Mouse (Mus musculus) frontal cortex, postnatal 25 days (tissue): Measurements from ENCODE around the gene Sinhcaf.
"Not testable (repeated sequence)": the region's sequence is repeated elsewhere in the genome, so short reads cannot be mapped to it uniquely, and the experiment has no call there.

Source experiments
- DNase-seq, 2 experiments: peaks; one replicate each; pipeline ENCODE4 v3.0.0; 2022; ENCODE audit warnings: low spot score in 2 of 2

Sinhcaf gene

GRCm38 (mm10) chr6:148945509-148946408 lies 508 bp downstream of the Sinhcaf start:
- DNase-seq = peak; percentile 3 to 14

GRCm38 (mm10) chr6:148944767-148945508 lies 1.3 kb downstream of the Sinhcaf start:
- peak; percentile 4 to 9 for DNase-seq

- DNase-seq = no peak
Observed at GRCm38 (mm10) chr6:148944344-148944766, 1.9 kb downstream of the Sinhcaf start.

GRCm38 (mm10) chr6:148943695-148944094 lies 2.6 kb downstream of the Sinhcaf start:
- no peak for DNase-seq

- DNase-seq = no peak
Observed at GRCm38 (mm10) chr6:148942406-148942805, 3.9 kb downstream of the Sinhcaf start.

GRCm38 (mm10) chr6:148941880-148942279 lies 4.4 kb downstream of the Sinhcaf start:
- DNase-seq = no peak

GRCm38 (mm10) chr6:148940383-148940782 lies 5.9 kb downstream of the Sinhcaf start:
- DNase-seq = not testable (repeated sequence)

GRCm38 (mm10) chr6:148937693-148938092 lies 8.6 kb downstream of the Sinhcaf start:
- no peak for DNase-seq

GRCm38 (mm10) chr6:148934961-148935590 lies 11.2 kb downstream of the Sinhcaf start:
- DNase-seq = no peak

GRCm38 (mm10) chr6:148931281-148931680 lies 15.0 kb downstream of the Sinhcaf start:
- no peak for DNase-seq

- DNase-seq = no peak
Observed at GRCm38 (mm10) chr6:148918841-148919398, 27.3 kb downstream of the Sinhcaf start.

GRCm38 (mm10) chr6:148917672-148918071 lies 28.6 kb downstream of the Sinhcaf start:
- no peak for DNase-seq

GRCm38 (mm10) chr6:148916817-148917216 lies 29.4 kb downstream of the Sinhcaf start:
- DNase-seq = no peak

GRCm38 (mm10) chr6:148913938-148914337 lies 32.3 kb downstream of the Sinhcaf start:
- peak; percentile 8 to 14 for DNase-seq

- not testable (repeated sequence) for DNase-seq
Observed at GRCm38 (mm10) chr6:148911906-148912305, 34.4 kb downstream of the Sinhcaf start.

GRCm38 (mm10) chr6:148906958-148907357 lies 39.3 kb downstream of the Sinhcaf start:
- DNase-seq = no peak

GRCm38 (mm10) chr6:148902728-148903127 lies 43.5 kb downstream of the Sinhcaf start:
- no peak for DNase-seq

GRCm38 (mm10) chr6:148896507-148896851 lies 49.8 kb downstream of the Sinhcaf start:
- no peak for DNase-seq

- DNase-seq = peak; percentile 73 to 83
Observed at GRCm38 (mm10) chr6:148895773-148896506, 50.3 kb downstream of the Sinhcaf start, which contains the start of gene Caprin2. Gene Caprin2 (minus strand): TSS chr6:148896237.

- no peak for DNase-seq
Observed at GRCm38 (mm10) chr6:148894888-148895772, 51.1 kb downstream of the Sinhcaf start.
